Mouse (Mus musculus) kidney, postnatal 36 days (tissue): ENCODE data around the gene Eif1b.
"Not testable (repeated sequence)": the region's sequence is repeated elsewhere in the genome, so short reads cannot be mapped to it uniquely, and the experiment has no call there.

Experiments
- DNase-seq, 2 experiments: peaks; one replicate each; pipeline ENCODE4 v3.0.0; 2021 to 2022; ENCODE audit warnings: mixed read lengths in 2 of 2

The Eif1b gene

GRCm38 (mm10) chr9:120527270-120527669, 35.2 kb downstream of the Eif1b start:
- no peak for DNase-seq

- DNase-seq: no peak
These were observed 35.9 kb downstream of the Eif1b start for GRCm38 (mm10) chr9:120527919-120528318.

DNA sequence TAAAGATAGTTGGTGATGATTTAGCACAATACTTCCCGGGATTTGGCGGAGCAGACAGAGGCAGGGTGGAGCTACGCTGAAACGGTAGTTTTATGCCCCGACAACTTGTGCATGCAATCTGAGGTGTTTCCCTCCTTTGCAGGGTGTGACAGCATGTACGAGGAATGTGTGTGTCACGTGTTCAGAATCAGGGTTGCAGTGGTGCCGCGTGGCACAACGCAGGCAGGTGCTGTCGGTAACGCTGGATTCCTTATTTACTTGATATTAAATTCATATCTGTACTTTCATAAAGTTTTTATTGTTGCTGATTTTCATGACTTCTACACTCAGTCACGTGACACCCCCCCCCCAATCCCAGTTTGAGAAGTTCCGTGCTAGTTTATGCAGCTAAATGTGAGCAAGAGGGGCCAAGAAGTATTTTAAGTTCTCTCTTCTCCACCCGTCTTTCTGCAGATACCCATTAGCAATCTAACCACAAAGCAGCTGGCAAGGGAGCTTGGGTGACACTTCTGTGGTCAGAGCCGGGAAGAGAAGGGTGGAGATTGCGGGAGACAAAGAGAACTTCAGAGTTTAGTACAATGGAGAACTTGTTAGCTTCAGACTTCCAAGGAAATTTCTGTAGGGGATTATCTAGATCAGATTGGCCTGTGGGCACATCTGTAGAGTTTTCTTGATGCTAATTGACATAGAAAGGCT, 36.9 kb downstream of the Eif1b start:
- no peak for DNase-seq

GRCm38 (mm10) chr9:120530471-120530870, 38.4 kb downstream of the Eif1b start:
- no peak for DNase-seq

- DNase-seq: no peak
These were observed 40.0 kb downstream of the Eif1b start for GRCm38 (mm10) chr9:120532062-120532461.

DNA sequence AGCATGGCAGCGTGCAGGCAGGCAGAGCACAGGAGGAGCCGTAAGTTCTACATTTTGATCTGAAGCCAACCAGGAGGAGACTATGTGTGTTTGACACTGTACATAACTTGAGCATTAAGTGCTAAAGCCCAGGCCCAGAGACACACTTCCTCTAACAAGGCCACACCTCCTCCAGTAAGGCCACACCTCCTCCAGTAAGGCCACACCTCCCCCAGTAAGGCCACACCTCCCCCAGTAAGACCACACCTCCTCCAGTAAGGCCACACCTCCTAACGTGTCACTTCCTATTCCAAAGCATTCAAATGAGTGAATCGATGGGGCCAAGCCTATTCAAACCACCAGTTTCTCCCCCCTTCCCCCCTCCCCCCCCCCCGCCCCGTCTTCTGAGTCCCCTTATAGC, 40.7 kb downstream of the Eif1b start:
- no peak for DNase-seq

- not testable (repeated sequence) for DNase-seq
These were observed 41.5 kb downstream of the Eif1b start for GRCm38 (mm10) chr9:120533446-120533950.

DNA sequence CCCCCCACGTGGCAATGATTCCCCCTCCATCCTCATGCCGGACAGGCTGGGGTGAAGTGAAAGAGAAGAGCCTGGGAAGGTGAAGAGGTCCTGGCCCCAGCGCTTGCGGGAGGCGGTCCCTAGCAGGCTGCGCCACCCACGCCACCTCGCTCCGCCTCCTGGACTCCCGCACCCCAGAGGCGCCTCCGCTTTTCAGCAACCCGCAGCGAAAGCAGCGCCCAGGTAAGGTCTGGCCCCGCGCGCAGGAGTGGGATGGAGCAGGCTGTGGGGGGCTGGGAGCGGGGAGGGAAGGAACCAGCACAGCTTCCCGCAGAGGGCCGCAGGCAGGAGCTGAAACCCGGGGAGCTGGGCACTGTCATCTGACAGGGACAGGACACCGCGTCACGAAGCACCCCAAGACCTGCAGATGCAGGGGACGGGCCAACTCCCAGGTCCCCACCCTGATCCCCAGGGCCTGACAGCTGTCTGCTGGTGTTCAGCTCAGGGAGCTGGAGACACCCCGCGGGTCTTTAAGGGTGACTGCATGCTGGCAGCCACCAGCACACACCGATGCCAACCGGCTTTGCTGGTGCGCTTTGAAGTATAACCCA, 47.7 kb downstream of the Eif1b start, which contains the start of gene Entpd3:
Entpd3 (plus strand) TSS at position 157 of the 590 bp plus-strand sequence.
- DNase-seq: peak in 1 of 2 experiments; percentile 36

DNA sequence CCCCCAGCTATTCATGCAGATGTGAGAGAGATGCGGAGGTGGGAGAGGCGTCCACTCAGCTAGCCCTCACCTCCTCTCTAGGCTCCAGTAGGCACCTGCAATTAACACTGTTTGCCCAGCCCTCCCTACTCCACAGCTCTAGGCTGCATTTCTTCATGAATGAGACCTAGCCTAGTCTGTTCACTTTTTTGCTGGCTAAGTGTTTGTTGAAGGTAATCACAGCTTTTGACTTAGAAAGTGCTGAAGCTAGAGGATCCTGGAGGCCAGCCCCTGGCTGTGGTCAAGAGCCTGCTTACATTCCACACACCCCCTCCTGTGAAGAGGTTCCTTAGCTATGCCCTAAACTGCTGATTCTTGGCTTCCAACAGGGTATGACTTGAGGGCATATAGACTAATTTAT, 49.4 kb downstream of the Eif1b start:
- no peak for DNase-seq

DNA sequence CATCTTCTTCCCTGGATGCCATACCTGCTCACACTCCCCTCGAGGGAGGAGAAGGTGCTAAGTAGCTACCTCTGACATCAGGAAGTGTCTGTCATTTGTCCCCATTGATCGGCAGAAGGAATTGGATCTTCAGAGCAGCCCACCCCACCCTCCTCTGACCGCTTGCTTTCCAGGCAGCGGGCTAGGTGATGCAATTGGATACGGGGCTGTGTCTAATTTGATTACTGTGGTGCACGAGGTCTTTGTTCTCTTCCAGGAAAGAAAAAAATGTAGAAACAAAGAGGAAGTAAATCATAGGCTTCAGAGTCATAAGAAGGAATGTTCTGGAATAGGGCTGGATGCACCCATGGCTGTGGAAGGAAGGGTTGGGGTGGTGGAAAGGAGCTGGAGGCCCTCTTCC, 50.2 kb downstream of the Eif1b start:
- DNase-seq: no peak
